Mouse (Mus musculus) midbrain, embryonic 14.5 days (tissue): Measurements from ENCODE around the gene Ylpm1. TPM values are rescaled to one million over a fixed set of nuclear protein-coding genes. Genes with fewer than 3 reads are reported as not detected.

Experiments used
- ATAC-seq: fragments of 200-750 bp; cut with Nextera tagmentation; 2 replicates; pipeline ENCODE4 v1.8.0; 2017; ENCODE audit warnings: moderate number of reproducible peaks, moderate library complexity; ENCODE audit not compliant: low FRiP score, low TSS enrichment
- DNase-seq: peaks from one replicate; pipeline ENCODE4 v3.0.0-alpha.2; 2015
- H3K27ac ChIP-seq: fragments of 300-500 bp; sonication (generic); replicated peaks from 2 replicates; pipeline ENCODE4 v1.5.1; 2014; ENCODE audit warnings: mild to moderate bottlenecking, low read depth, low read length, moderate library complexity
- H3K27me3 ChIP-seq: fragments of 300-500 bp; sonication (generic); 2 replicates; pipeline ENCODE4 v1.6.1; 2014; ENCODE audit warnings: low read length, control low read depth, mixed read lengths; ENCODE audit not compliant: control insufficient read depth, insufficient read depth
- H3K36me3 ChIP-seq: fragments of 300-500 bp; sonication (generic); 2 replicates; pipeline ENCODE4 v1.6.1; 2014; ENCODE audit warnings: low read length, control low read depth; ENCODE audit not compliant: control insufficient read depth, insufficient read depth
- H3K4me1 ChIP-seq: fragments of 300-500 bp; sonication (generic); 2 replicates; pipeline ENCODE4 v1.6.1; 2014; ENCODE audit warnings: mild to moderate bottlenecking, antibody characterized with exemption, low read length, control low read depth; ENCODE audit not compliant: control insufficient read depth, insufficient read depth
- H3K4me2 ChIP-seq: fragments of 300-500 bp; sonication (generic); 2 replicates; pipeline ENCODE4 v1.6.1; 2014; ENCODE audit warnings: mild to moderate bottlenecking, low read length, moderate library complexity
- H3K4me3 ChIP-seq: fragments of 300-500 bp; sonication (generic); replicated peaks from 2 replicates; pipeline ENCODE4 v1.5.1; 2014; ENCODE audit warnings: low read depth, low read length
- H3K9ac ChIP-seq: fragments of 300-500 bp; sonication (generic); replicated peaks from 2 replicates; pipeline ENCODE4 v1.6.1; 2014; ENCODE audit warnings: mild to moderate bottlenecking, low read length, moderate library complexity
- H3K9me3 ChIP-seq: fragments of 300-500 bp; sonication (generic); 2 replicates; pipeline ENCODE4 v1.6.1; 2016; ENCODE audit warnings: low read length, control low read depth, mixed read lengths; ENCODE audit not compliant: control insufficient read depth
- WGBS: fragments of 180-500 bp; shearing (Covaris S2); extraction: QIAGEN DNeasy Blood & Tissue Kit; methylation state at CpG from one replicate; pipeline ENCODE4 v1.1.7; 2014; 5-methylcytosine and 5-hydroxymethylcytosine counted together
- polyA plus RNA-seq: library from polyadenylated mRNA; unstranded; fragments of >200 nt; fragmentation: Nextera tagmentation; extraction: Ambion mirVana; gene quantifications from 2 replicates; pipeline ENCODE4 v1.2.1, GENCODE M21; 2014

The Ylpm1 gene
- polyA plus RNA-seq, 1 experiment from 2014 or later: 50.2 TPM

DNA sequence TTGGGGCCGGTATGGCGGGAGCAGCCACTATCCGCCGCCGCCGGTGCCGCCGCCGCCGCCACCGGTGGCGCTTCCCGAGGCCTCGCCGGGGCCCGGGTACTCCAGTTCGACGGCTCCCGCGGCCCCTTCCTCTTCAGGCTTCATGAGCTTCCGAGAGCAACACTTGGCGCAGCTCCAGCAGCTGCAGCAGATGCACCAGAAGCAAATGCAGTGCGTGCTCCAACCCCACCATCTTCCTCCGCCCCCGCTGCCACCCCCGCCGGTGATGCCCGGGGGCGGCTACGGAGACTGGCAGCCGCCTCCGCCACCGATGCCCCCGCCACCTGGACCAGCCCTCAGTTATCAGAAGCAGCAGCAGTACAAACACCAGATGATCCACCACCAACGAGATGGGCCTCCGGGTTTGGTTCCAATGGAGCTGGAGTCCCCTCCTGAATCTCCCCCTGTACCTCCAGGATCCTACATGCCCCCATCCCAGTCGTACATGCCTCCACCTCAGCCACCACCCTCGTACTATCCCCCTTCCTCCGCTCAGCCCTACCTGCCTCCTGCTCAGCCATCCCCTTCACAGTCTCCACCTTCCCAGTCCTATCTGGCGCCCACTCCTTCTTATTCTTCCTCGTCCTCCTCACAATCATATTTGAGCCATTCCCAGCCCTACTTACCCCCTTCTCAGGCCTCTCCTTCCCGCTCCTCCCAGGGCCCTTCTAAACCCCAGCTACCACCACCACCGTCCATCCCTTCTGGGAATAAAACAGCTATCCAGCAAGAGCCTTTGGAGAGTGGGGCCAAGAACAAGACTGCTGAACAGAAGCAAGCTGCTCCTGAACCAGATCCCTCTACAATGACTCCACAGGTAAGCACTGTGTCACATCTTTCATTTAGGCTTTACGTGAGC, 629 bp downstream of the Ylpm1 start:
- H3K4me1 ChIP-seq: peaks cover 22% of the 10 kb centered on the region
- peak overlapping the region; percentile 89 for H3K27ac ChIP-seq
- ATAC-seq (peak; percentile 73), DNase-seq (peak; percentile 68)
- no peaks in the 10 kb centered on the region; the same call in 1 of the 2 replicates for H3K9me3 ChIP-seq
- H3K4me3 ChIP-seq: peak overlapping the region; percentile 99
- H3K9ac ChIP-seq: peak overlapping the region; percentile 98
- WGBS: under 1% methylated on average over 44 of the region's 44 CpGs
- H3K4me2 ChIP-seq: peak overlapping the region; percentile 95
- H3K36me3 ChIP-seq: 0 out of 2 replicates have a peak, but pooled peaks cover 4% of the 10 kb centered on the region
- no peaks in the 10 kb centered on the region for H3K27me3 ChIP-seq

DNA sequence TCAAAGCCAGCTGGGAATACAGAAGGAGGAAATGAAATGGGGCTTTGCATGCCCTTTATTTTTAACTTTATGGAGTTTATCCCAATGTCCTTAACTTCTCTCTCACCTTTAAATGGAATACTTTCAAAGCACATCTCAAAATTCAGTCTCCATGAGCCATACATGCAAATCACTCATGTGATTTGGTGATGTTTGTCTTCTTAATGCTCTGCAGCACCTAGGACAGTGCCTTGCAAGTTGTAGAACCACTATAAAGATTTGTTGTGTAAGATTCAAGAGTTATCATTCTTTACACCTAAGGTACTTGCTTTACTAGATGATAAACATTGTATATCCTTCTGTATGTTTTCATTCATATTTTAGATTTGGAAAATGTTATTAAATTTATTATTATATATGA, 2.9 kb downstream of the Ylpm1 start:
- H3K9ac ChIP-seq: no peak overlapping the region
- peak overlapping the region; percentile 95 for H3K4me2 ChIP-seq
- H3K4me3 ChIP-seq: peak overlapping the region; percentile 99
- peaks cover 22% of the 10 kb centered on the region for H3K4me1 ChIP-seq
- H3K9me3 ChIP-seq: no peaks in the 10 kb centered on the region
- no peaks in the 10 kb centered on the region for H3K27me3 ChIP-seq
- DNase-seq: no peak
- no peak overlapping the region for H3K27ac ChIP-seq
- no peak for ATAC-seq
- 0 out of 2 replicates have a peak, but pooled peaks cover 4% of the 10 kb centered on the region for H3K36me3 ChIP-seq

DNA sequence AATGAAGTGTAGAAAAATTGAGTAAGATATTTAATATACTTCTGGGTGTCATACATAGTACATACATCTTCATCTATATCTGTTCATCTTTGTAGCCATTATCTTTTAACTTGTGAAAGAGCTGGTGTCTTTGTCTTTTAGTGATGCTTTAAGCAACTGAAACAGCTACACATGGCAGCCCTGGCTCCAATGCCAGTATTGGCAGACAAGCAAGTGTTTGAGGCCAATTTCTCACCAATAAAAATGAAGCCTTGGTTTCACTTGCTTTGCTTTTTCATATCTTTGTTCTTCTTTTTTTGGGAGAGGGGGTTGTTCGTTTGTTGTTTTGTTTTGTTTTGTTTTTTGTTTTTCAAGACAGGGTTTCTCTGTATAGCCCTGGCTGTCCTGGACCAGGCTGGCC, 10.1 kb downstream of the Ylpm1 start:
- H3K27ac ChIP-seq: no peak overlapping the region
- H3K27me3 ChIP-seq: no peaks in the 10 kb centered on the region
- 100% methylated on average over 1 of the region's 1 CpGs for WGBS
- H3K4me2 ChIP-seq: no peak overlapping the region
- no peak overlapping the region for H3K9ac ChIP-seq
- H3K4me3 ChIP-seq: no peak overlapping the region
- DNase-seq: no peak
- no peaks in the 10 kb centered on the region for H3K9me3 ChIP-seq
- H3K36me3 ChIP-seq: no peaks in the 10 kb centered on the region
- ATAC-seq: no peak
- no peaks in the 10 kb centered on the region for H3K4me1 ChIP-seq

DNA sequence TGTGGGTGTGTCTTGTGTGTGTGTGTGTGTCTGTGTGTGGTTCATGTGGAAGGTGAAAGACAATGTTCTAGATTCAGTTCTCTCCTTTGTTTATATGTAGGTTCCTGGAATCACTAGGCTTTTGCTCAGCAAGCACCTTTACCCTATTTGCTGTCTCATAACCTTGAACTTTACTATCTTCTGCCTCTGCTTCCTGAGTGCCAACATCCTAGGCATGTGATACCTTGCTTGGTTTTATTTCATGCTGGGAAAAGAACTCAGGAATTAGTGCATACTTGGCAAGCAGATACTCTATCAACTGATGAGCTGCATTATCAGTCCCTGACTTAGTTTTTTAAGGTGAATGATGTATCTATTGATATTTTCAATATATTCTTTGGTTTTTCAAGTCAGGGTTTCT, 10.9 kb downstream of the Ylpm1 start:
- DNase-seq (no peak), ATAC-seq (no peak)
- H3K27me3 ChIP-seq: no peaks in the 10 kb centered on the region
- H3K9me3 ChIP-seq: no peaks in the 10 kb centered on the region
- H3K4me1 ChIP-seq: no peaks in the 10 kb centered on the region
- H3K4me3 ChIP-seq: no peak overlapping the region
- no peak overlapping the region for H3K9ac ChIP-seq
- H3K4me2 ChIP-seq: no peak overlapping the region
- no peaks in the 10 kb centered on the region for H3K36me3 ChIP-seq
- H3K27ac ChIP-seq: no peak overlapping the region

DNA sequence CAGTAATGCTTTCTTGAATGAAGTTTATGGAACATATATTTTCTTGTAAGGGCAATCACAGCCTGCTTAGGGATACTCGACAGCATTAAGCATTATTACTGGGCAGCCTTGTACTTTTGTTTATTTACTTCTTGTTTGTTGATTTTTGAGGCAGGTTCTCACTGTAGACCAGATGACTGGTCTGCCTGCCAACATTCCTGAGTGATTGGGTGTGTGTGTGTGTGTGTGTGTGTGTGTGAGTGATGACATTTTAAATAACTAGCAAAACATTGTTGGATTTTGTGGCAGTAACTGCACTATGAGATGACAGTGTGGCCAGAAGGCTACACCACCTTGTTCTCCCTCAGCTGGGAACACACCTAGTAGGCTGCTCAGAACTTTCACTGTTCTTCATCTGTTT, 13.7 kb downstream of the Ylpm1 start:
- no peaks in the 10 kb centered on the region for H3K27me3 ChIP-seq
- H3K27ac ChIP-seq: no peak overlapping the region
- H3K4me1 ChIP-seq: no peaks in the 10 kb centered on the region
- H3K9ac ChIP-seq: no peak overlapping the region
- ATAC-seq (no peak), DNase-seq (no peak)
- H3K9me3 ChIP-seq: no peaks in the 10 kb centered on the region
- no peak overlapping the region for H3K4me3 ChIP-seq
- peaks cover 22% of the 10 kb centered on the region for H3K36me3 ChIP-seq
- H3K4me2 ChIP-seq: no peak overlapping the region
- 93% methylated on average over 1 of the region's 1 CpGs for WGBS

DNA sequence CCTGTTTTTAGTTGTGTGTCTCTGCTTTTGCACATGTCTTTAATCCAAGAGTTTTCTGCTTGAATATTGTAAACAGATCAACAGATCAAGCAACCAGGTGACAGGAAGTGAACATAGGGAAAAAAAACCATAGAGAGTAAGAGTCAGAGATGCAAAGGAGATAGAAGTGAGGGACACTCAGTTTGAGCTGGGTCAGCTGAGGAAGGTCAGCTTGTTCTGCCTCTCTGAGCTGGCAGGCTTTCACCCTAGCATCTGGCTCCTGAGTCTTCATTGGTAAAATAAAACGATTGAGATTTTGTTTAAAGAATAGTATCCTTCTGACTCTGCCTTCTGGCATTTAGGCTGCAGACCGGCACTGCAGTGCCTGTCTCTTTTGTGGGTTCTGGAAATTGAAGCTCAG, 14.4 kb downstream of the Ylpm1 start:
- Histone ChIP-seq H3K27me3 (no peaks in the 10 kb centered on the region), H3K9ac (no peak overlapping the region), H3K4me1 (no peaks in the 10 kb centered on the region), H3K4me2 (no peak overlapping the region), H3K36me3 (peaks cover 29% of the 10 kb centered on the region), H3K27ac (no peak overlapping the region), H3K9me3 (no peaks in the 10 kb centered on the region), H3K4me3 (no peak overlapping the region)
- ATAC-seq (no peak), DNase-seq (no peak)
- 94% methylated on average over 2 of the region's 2 CpGs for WGBS

DNA sequence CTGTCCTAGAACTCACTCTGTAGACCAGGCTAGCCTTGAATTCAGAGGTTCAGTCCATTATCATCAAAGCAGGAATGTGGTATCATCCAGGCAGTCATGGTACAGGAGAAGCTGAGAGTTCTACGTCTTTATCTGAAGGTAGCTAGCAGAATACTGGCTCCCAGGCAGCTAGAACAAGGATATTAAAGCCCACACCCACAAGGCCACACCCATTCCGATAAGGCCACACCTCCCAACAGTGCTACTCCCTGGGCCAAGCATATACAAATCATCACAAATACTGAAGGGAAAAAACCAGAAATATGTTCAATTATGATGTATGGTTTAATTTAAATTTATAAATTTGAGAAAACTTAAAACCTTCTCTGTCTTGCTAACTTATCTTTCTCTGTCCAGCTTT, 16.1 kb downstream of the Ylpm1 start:
- H3K9me3 ChIP-seq: no peaks in the 10 kb centered on the region
- ATAC-seq (no peak), DNase-seq (no peak)
- H3K9ac ChIP-seq: no peak overlapping the region
- no peaks in the 10 kb centered on the region for H3K27me3 ChIP-seq
- no peaks in the 10 kb centered on the region for H3K4me1 ChIP-seq
- H3K4me3 ChIP-seq: no peak overlapping the region
- H3K36me3 ChIP-seq: peaks cover 45% of the 10 kb centered on the region
- 99% methylated on average over 2 of the region's 2 CpGs for WGBS
- no peak overlapping the region for H3K27ac ChIP-seq
- no peak overlapping the region for H3K4me2 ChIP-seq

DNA sequence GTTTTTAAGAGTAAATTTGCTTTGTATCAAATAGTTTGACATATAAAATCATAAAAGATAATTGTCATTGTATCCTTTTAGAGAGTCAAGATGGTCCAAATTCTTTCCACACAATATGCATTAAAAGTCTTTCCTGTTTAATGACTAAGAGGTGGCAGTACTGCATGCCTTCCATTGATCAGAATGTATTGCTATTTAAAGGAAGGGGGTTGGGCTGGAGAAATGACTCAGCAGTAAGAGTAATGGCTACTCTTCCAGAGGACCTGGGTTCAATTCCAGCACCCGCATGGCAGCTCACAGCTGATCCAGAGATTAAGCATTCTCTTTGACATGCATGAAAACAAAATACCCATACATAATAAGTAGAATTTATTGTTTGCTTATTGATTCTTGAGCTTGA, 25.9 kb downstream of the Ylpm1 start:
- WGBS: 90% methylated on average over 1 of the region's 1 CpGs
- Histone ChIP-seq H3K9ac (no peak overlapping the region), H3K27me3 (no peaks in the 10 kb centered on the region), H3K4me2 (no peak overlapping the region), H3K4me1 (no peaks in the 10 kb centered on the region), H3K9me3 (no peaks in the 10 kb centered on the region), H3K36me3 (peaks cover 13% of the 10 kb centered on the region; the same call in 1 of the 2 replicates), H3K27ac (no peak overlapping the region), H3K4me3 (no peak overlapping the region)
- ATAC-seq (no peak), DNase-seq (no peak)

DNA sequence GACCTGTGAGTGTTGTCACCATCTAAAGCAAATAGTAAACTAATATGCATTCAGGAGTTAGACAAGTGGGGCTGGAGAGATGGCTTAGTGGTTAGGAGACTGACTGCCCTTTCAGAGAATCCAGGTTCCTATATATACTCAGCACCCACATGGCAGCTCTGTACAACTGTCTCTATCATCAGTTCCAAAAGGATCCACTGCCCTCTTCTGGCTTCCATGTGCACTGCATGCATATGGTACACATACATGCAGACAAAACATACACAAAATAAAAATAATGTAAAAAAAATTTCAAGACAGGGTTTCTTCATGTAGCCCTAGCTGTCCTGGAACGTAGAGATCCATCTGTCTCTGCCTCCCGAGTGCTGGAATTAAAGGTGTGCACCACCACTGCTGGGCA, 36.6 kb downstream of the Ylpm1 start:
- WGBS: 99% methylated on average over 2 of the region's 2 CpGs
- H3K27ac ChIP-seq: no peak overlapping the region
- H3K4me3 ChIP-seq: no peak overlapping the region
- H3K27me3 ChIP-seq: no peaks in the 10 kb centered on the region
- no peaks in the 10 kb centered on the region for H3K9me3 ChIP-seq
- H3K9ac ChIP-seq: no peak overlapping the region
- H3K36me3 ChIP-seq: peaks cover 34% of the 10 kb centered on the region
- no peak overlapping the region for H3K4me2 ChIP-seq
- DNase-seq (peak; percentile 20), ATAC-seq (no peak)
- H3K4me1 ChIP-seq: no peaks in the 10 kb centered on the region
